Mouse (Mus musculus): ENCODE data around the gene Bax. TPM values are rescaled to one million over a fixed set of nuclear protein-coding genes. Genes with fewer than 3 reads are reported as not detected.
"Not testable (repeated sequence)": the region's sequence is repeated elsewhere in the genome, so short reads cannot be mapped to it uniquely, and the experiment has no call there.

The Bax gene
- total and polyA plus RNA-seq, 3 experiments, result 21.9 to 47.2 (median 25.9) TPM

DNA sequence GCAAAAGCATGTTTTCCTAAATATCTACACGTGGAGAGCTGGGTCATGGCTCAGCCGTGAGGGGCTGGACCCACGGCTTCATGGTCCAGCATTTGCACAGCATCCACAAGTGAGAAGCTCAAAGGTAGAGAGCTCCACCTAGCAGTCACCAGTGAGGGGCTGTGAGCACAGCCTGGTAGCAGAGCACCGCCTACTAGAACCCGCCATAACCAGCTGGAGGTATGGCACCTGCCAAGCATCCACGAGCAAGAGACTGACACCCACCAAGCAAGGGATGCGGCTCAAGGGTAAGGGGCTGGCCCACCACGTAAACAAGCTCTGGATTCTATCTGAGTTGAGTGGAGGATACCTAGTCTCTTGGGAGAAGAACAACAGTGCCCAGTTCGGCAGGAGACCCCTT lies 1.1 kb downstream of the Bax start:
- H3K4me3 ChIP-seq, result no peak overlapping the region; the same call in 1 of the 2 replicates
- no peak for DNase-seq
- no peak overlapping the region for H3K9ac ChIP-seq (ENCODE audit: low read depth, low read length)
- H3K36me3 ChIP-seq (ENCODE audit: control insufficient read depth, insufficient read depth, low read length), result no peaks in the 10 kb centered on the region
- TF ChIP-seq CTCF (IDR thresholded peaks at IDR 0.05) (0 out of 2 replicates have a peak, but pooled peaks have one; percentile 14), EP300 (IDR thresholded peaks at IDR 0.05; ENCODE audit: insufficient read depth, low read depth, low read length) (no peak)
- no peak overlapping the region; the same call in 1 of the 2 replicates for H3K27ac ChIP-seq
- H3K27me3 ChIP-seq (ENCODE audit: control insufficient read depth, insufficient read depth, low read length), result no peaks in the 10 kb centered on the region
- 78% methylated on average over 9 of the region's 9 CpGs for WGBS
- H3K79me2 ChIP-seq (replicated peaks; ENCODE audit: control insufficient read depth, insufficient read depth, low read length), result no peaks in the 10 kb centered on the region
- intact Hi-C loops (cut with DNase I), result loop anchor here (10.0 kb wide), 1 partner anchor 339 kb away; no protein-coding TSS in a partner anchor
- H3K4me1 ChIP-seq (ENCODE audit: control insufficient read depth, insufficient read depth, low read length), result peaks cover 8% of the 10 kb centered on the region

DNA sequence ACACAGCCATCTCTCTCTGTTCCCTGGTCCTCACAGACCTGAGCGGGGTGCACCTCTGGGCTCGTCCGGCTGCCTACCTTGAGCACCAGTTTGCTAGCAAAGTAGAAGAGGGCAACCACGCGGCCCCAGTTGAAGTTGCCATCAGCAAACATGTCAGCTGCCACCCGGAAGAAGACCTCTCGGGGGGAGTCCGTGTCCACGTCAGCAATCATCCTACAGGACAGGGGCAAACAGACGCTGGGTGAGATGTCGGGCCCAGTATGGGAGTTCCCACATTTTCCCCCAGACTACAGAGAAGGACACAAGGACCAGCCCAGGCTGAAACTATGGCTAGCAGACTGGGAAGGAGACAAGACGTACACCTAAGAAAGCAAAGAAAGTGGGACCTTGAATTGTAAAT lies 1.6 kb downstream of the Bax start:
- Histone ChIP-seq H3K27ac (no peak overlapping the region), H3K9ac (ENCODE audit: low read depth, low read length) (no peak overlapping the region), H3K27me3 (ENCODE audit: control insufficient read depth, insufficient read depth, low read length) (no peaks in the 10 kb centered on the region), H3K4me1 (ENCODE audit: control insufficient read depth, insufficient read depth, low read length) (peaks cover 11% of the 10 kb centered on the region), H3K36me3 (ENCODE audit: control insufficient read depth, insufficient read depth, low read length) (no peaks in the 10 kb centered on the region), H3K4me3 (no peak overlapping the region), H3K79me2 (replicated peaks; ENCODE audit: control insufficient read depth, insufficient read depth, low read length) (no peaks in the 10 kb centered on the region)
- TF ChIP-seq EP300 (IDR thresholded peaks at IDR 0.05; ENCODE audit: insufficient read depth, low read depth, low read length) (no peak), POLR2A (IDR thresholded peaks at IDR 0.05; ENCODE audit: insufficient read depth, low read depth, low read length) (no peak), CTCF (IDR thresholded peaks at IDR 0.05) (no peak)
- WGBS, result 95% methylated on average over 12 of the region's 12 CpGs
- DNase-seq, result no peak
- intact Hi-C loops (cut with DNase I), result loop anchor here (10.0 kb wide), 1 partner anchor 340 kb away; no protein-coding TSS in a partner anchor

DNA sequence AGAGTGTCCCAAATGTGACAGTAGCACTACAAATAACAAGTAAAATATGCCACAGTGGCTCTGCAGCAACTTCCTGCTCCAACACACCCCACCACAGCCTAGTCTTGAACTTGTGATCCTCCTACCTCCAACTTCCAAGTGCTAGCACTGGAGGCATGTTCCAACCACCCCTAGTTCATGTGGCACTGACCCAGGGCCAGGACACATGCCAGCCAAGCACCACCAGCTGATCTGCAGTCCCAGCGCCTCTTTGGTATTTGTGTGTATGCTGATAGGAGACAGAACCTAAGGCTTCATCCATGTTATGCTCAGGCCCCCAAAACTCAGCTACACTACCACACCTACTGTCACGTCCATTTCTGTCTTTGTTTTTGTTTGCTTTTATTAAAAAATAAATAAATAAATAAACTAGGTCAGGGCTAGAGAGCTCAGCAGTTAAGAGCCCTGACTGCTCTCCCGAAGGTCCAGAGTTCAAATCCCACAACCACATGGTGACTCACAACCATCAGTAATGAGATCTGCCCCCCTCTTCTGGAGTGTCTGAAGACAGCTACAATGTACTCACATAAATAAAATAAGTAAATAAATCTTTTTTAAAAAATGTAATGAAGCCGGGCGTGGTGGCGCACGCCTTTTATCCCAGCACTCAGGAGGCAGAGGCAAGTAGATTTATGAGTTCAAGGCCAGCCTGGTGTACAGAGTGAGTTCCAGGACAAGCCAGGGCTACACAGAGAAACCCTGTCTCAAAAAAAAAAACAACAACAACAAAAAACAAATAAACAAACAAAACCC lies 2.5 kb downstream of the Bax start:
- H3K79me2 ChIP-seq (replicated peaks; ENCODE audit: control insufficient read depth, insufficient read depth, low read length), result no peaks in the 10 kb centered on the region
- no peak for DNase-seq
- no peak overlapping the region for H3K4me3 ChIP-seq
- no peaks in the 10 kb centered on the region for H3K36me3 ChIP-seq (ENCODE audit: control insufficient read depth, insufficient read depth, low read length)
- intact Hi-C loops (cut with DNase I), result loop anchor here (5.0 to 10.0 kb wide), 2 partner anchors 238 to 341 kb away; no protein-coding TSS in a partner anchor
- H3K9ac ChIP-seq (ENCODE audit: low read depth, low read length), result no peak overlapping the region
- no peaks in the 10 kb centered on the region for H3K27me3 ChIP-seq (ENCODE audit: control insufficient read depth, insufficient read depth, low read length)
- no peak overlapping the region for H3K27ac ChIP-seq
- peaks cover 11% of the 10 kb centered on the region for H3K4me1 ChIP-seq (ENCODE audit: control insufficient read depth, insufficient read depth, low read length)
- WGBS, result 93% methylated on average over 7 of the region's 7 CpGs
- TF ChIP-seq EP300 (IDR thresholded peaks at IDR 0.05; ENCODE audit: insufficient read depth, low read depth, low read length) (no peak), POLR2A (IDR thresholded peaks at IDR 0.05; ENCODE audit: insufficient read depth, low read depth, low read length) (no peak), CTCF (IDR thresholded peaks at IDR 0.05) (no peak)

DNA sequence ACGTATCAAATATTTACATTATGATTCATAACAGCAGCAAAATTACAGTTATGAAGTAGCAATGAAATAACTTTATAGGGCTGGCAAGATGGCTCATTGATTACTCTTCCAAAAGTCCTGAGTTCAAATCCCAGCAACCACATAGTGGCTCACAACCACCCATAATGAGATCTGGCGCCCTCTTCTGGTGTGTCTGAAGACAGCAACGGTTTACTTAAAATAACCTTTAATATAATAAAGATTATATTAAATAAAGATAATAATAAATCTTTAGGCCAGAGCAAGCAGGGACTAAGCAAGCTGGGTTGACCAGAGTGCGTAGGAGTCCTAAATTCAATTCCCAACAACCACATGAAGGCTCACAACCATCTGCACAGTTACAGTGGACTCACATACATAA lies 3.8 kb downstream of the Bax start:
- intact Hi-C loops (cut with DNase I), result loop anchor here (5.0 to 10.0 kb wide), 2 partner anchors 239 to 342 kb away; no protein-coding TSS in a partner anchor
- H3K27ac ChIP-seq; H3K36me3 ChIP-seq (ENCODE audit: control insufficient read depth, insufficient read depth, low read length); H3K79me2 ChIP-seq (replicated peaks; ENCODE audit: control insufficient read depth, insufficient read depth, low read length); H3K27me3 ChIP-seq (ENCODE audit: control insufficient read depth, insufficient read depth, low read length); H3K4me3 ChIP-seq; H3K9ac ChIP-seq (ENCODE audit: low read depth, low read length); DNase-seq: not testable (repeated sequence)
- TF ChIP-seq CTCF (IDR thresholded peaks at IDR 0.05), result peak; percentile 53
- H3K4me1 ChIP-seq (ENCODE audit: control insufficient read depth, insufficient read depth, low read length), result peaks cover 11% of the 10 kb centered on the region
- 77% methylated on average over 4 of the region's 4 CpGs for WGBS

DNA sequence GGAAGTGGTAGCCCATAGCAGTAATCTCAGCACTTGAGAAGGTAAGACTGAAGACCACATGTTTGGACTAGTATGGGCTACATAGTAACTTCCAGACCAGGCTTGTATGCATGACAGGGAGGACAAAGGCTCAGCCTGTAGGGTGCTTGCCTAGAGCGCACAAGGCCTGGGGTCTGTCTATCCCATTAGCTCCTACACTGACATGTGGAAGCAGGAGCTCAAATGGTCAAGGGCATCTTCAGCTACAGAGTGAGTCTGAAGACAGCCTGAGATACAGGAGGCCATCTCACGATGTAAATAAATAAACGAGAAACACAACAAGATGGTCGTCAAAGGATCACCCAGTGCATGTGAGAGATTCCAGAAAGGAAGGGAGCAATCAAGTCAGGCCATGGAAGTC lies 4.4 kb downstream of the Bax start:
- H3K27me3 ChIP-seq (ENCODE audit: control insufficient read depth, insufficient read depth, low read length), result no peaks in the 10 kb centered on the region
- intact Hi-C loops (cut with DNase I), result loop anchor here (5.0 to 10.0 kb wide), 2 partner anchors 240 to 342 kb away; no protein-coding TSS in a partner anchor
- no peak overlapping the region for H3K27ac ChIP-seq
- 85% methylated on average over 4 of the region's 4 CpGs for WGBS
- no peak overlapping the region for H3K4me3 ChIP-seq
- peaks cover 14% of the 10 kb centered on the region for H3K4me1 ChIP-seq (ENCODE audit: control insufficient read depth, insufficient read depth, low read length)
- DNase-seq, result no peak
- TF ChIP-seq EP300 (IDR thresholded peaks at IDR 0.05; ENCODE audit: insufficient read depth, low read depth, low read length) (no peak), POLR2A (IDR thresholded peaks at IDR 0.05; ENCODE audit: insufficient read depth, low read depth, low read length) (no peak), CTCF (IDR thresholded peaks at IDR 0.05) (no peak)
- no peaks in the 10 kb centered on the region for H3K79me2 ChIP-seq (replicated peaks; ENCODE audit: control insufficient read depth, insufficient read depth, low read length)
- no peak overlapping the region for H3K9ac ChIP-seq (ENCODE audit: low read depth, low read length)
- peaks cover 12% of the 10 kb centered on the region for H3K36me3 ChIP-seq (ENCODE audit: control insufficient read depth, insufficient read depth, low read length)

DNA sequence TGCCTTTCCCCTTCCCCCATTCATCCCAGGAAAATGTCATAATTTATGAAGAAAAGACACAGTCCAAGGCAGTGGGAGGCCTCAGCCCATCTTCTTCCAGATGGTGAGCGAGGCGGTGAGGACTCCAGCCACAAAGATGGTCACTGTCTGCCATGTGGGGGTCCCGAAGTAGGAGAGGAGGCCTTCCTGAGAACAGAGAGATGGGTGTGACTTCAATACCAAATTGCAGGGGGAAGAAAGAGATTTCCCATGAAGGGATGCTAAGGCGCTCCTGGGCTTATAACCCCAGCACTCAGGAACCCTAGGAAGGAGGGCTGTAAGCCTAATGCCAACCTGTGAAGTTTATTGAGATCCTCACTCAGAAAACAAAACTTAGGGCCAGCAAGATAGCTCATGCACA lies 4.9 kb downstream of the Bax start:
- DNase-seq, result no peak
- H3K9ac ChIP-seq (ENCODE audit: low read depth, low read length), result no peak overlapping the region
- H3K79me2 ChIP-seq (replicated peaks; ENCODE audit: control insufficient read depth, insufficient read depth, low read length), result no peaks in the 10 kb centered on the region
- intact Hi-C loops (cut with DNase I), result loop anchor here (5.0 to 10.0 kb wide), 2 partner anchors 241 to 343 kb away; no protein-coding TSS in a partner anchor
- no peak overlapping the region for H3K27ac ChIP-seq
- peaks cover 17% of the 10 kb centered on the region for H3K4me1 ChIP-seq (ENCODE audit: control insufficient read depth, insufficient read depth, low read length)
- H3K36me3 ChIP-seq (ENCODE audit: control insufficient read depth, insufficient read depth, low read length), result peaks cover 12% of the 10 kb centered on the region
- H3K4me3 ChIP-seq, result no peak overlapping the region
- WGBS, result 93% methylated on average over 4 of the region's 4 CpGs
- TF ChIP-seq EP300 (IDR thresholded peaks at IDR 0.05; ENCODE audit: insufficient read depth, low read depth, low read length) (no peak), POLR2A (IDR thresholded peaks at IDR 0.05; ENCODE audit: insufficient read depth, low read depth, low read length) (no peak), CTCF (IDR thresholded peaks at IDR 0.05) (no peak)
- H3K27me3 ChIP-seq (ENCODE audit: control insufficient read depth, insufficient read depth, low read length), result no peaks in the 10 kb centered on the region

All from heart, adult 2 months (tissue).